Mouse (Mus musculus) spleen, adult 10 weeks (tissue): ENCODE results near the gene Moxd1. TPM values are rescaled to one million over a fixed set of nuclear protein-coding genes. Genes with fewer than 3 reads are reported as not detected.

ENCODE experiments used
- polyA plus RNA-seq: library from polyadenylated mRNA; stranded (reverse); fragments of 350-450 nt; fragmentation: Illumina TruSeq; extraction: RNeasy Lipid Tissue Mini Kit (QIAGEN cat#74804); gene quantifications from one replicate; pipeline ENCODE4 v1.2.3, GENCODE M21; 2015; ENCODE audit warnings: low replicate concordance; ENCODE audit not compliant: insufficient read depth

Moxd1 gene
- polyA plus RNA-seq, result 0.11 TPM

DNA sequence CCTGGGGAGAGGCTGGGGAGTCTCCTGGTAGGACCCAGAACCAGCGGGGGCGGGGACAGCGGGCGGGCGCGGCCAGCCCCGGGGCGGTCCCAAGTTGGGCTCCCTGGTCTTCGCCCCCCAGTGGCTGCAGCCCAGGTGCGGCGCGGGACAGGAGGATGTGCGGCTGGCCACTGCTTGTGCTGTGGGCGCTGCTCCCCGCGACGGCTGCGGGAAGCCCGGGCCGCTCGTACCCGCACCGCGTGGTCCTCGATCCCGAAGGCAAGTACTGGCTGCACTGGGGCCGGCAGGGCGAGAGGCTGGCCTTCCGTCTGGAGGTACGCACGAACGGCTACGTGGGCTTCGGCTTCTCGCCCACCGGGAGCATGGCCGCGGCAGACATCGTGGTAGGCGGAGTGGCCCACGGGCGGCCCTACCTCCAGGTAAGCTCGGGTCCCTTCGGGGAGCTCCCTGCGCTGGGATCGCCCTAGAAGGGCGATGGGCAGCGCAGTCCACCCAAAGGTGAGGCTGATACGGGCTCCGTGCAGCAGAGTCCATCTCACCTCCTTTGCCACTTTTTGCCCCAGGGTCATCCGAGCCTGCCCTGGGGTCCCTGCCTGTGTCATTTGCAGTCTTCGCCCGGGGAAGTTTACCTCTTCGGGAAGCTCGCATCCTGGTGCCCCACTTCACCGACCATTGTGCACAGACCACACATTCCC lies at the start of gene Moxd1:
Gene Moxd1, plus strand, starts transcription at position 69 of the 695 bp plus-strand sequence.

Other genes starting within 250 kb of the Moxd1 start
- not detected for gene Taar6, start 237.9 kb upstream of the Moxd1 start, polyA plus RNA-seq
- not detected for gene Taar7a, start 230.0 kb upstream of the Moxd1 start, polyA plus RNA-seq
- not detected for gene Taar7b, start 223.6 kb upstream of the Moxd1 start, polyA plus RNA-seq
- not detected for gene Taar7d, start 196.3 kb upstream of the Moxd1 start, polyA plus RNA-seq
- not detected for gene Taar7e, start 185.9 kb upstream of the Moxd1 start, polyA plus RNA-seq
- not detected for gene Taar7f, start 174.0 kb upstream of the Moxd1 start, polyA plus RNA-seq
- not detected for gene Taar8a, start 147.0 kb upstream of the Moxd1 start, polyA plus RNA-seq
- 1.4 TPM for gene Taar8b, start 131.2 kb upstream of the Moxd1 start, polyA plus RNA-seq
- 0.43 TPM for gene Taar8c, start 121.6 kb upstream of the Moxd1 start, polyA plus RNA-seq
- gene Taar9, start 114.0 kb upstream of the Moxd1 start, polyA plus RNA-seq, result 0.64 TPM
- gene Stx7, start 74.2 kb upstream of the Moxd1 start, polyA plus RNA-seq, result 154 TPM